Mouse (Mus musculus): ENCODE results near the gene Pcbd2.

DNA sequence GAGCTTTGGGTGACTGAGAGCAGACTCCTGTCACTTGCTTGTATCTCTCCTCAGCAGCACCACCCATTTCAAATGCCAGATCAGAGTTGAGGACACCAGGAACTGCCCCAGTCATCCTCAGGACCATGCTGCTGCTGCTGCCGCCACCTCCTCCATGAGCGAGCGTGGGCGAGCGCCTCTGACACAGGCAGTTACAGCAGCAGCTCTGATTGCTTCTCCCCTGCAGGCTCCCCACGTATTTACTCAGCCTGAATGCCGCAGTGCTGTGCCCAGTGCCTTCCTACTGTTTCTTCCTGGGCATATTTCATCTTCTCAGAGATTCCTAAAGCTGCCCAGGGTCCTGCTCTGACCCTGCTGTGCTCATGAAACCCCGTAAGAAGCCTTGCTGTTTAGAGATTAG, 15.1 kb downstream of the Pcbd2 start:
- TF ChIP-seq CTCF (IDR thresholded peaks at IDR 0.05 in 2 of 3, conservative IDR thresholded peaks at IDR 0.05 in 1 of 3; ENCODE audit: control insufficient read depth in 1 of 3, insufficient read depth in 1 of 3, low read depth in 2 of 3, low read length in 3 of 3, poor library complexity in 1 of 3, severe bottlenecking in 1 of 3) (no peak), HCFC1 (IDR thresholded peaks at IDR 0.05; ENCODE audit: low read depth, low read length) (no peak), E2F4 (IDR thresholded peaks at IDR 0.05; ENCODE audit: borderline replicate concordance, low read depth, low read length) (no peak), POLR2AphosphoS2 (IDR thresholded peaks at IDR 0.05; ENCODE audit: low read length) (no peak), POLR2A (IDR thresholded peaks at IDR 0.05; ENCODE audit: control insufficient read depth in 1 of 2, insufficient read depth in 1 of 2, low read depth in 1 of 2, low read length in 2 of 2, poor library complexity in 1 of 2) (no peak), TAL1 (IDR thresholded peaks at IDR 0.05; ENCODE audit: low read length) (no peak), USF1 (IDR thresholded peaks at IDR 0.05; ENCODE audit: low read depth, low read length) (no peak)

All from MEL (cell line).